ENCODE assay signal across 8 mouse cellular contexts in genomic region chr12:103064944-103065343, GRCm38 (mm10).
A peak's percentile ranks its signal among the peaks of the same experiment; 100 is the strongest.
DNase-seq lines count a peak whose midpoint lies in the region; ATAC-seq lines count a peak whose summit lies in the region.

No protein-coding gene starts in this region.

- ATAC-seq in frontal cortex, adult (ENCODE audit: low TSS enrichment), result peak; percentile 73
- ATAC-seq in granulocyte monocyte progenitor cell, adult 5-6 weeks (replicated peaks; ENCODE audit: poor library complexity, severe bottlenecking), result peak; percentile 97
- peak; percentile 51; the same call in 1 of the 2 replicates for ATAC-seq in limb, embryonic 11.5 days (ENCODE audit: insufficient number of reproducible peaks, low FRiP score, low TSS enrichment, low read depth)

- H3K9me3 ChIP-seq in limb, embryonic 11.5 days (ENCODE audit: control insufficient read depth, low read length), result no peaks in the 10 kb centered on the region

- no peaks in the 10 kb centered on the region for H3K36me3 ChIP-seq in limb, embryonic 11.5 days (ENCODE audit: control insufficient read depth, insufficient read depth, low read length)

- no peaks in the 10 kb centered on the region for H3K27me3 ChIP-seq in limb, embryonic 11.5 days (ENCODE audit: control insufficient read depth, insufficient read depth, low read length)

- no peak overlapping the region for H3K27ac ChIP-seq in limb, embryonic 11.5 days (replicated peaks; ENCODE audit: low read depth, low read length)

- H3K9ac ChIP-seq in limb, embryonic 11.5 days (ENCODE audit: low read length), result no peak overlapping the region

- no peaks in the 10 kb centered on the region for H3K4me1 ChIP-seq in limb, embryonic 11.5 days (ENCODE audit: control insufficient read depth, insufficient read depth, low read length)

- 11% methylated on average over 3 of the region's 3 CpGs for WGBS in limb, embryonic 11.5 days

- H3K4me3 ChIP-seq in limb, embryonic 11.5 days (ENCODE audit: low read depth, low read length), result no peak overlapping the region

- no peak for DNase-seq in frontal cortex, postnatal 25 days (ENCODE audit: low spot score in 2 of 2)
- DNase-seq in B cell, adult 2 months, result peak; percentile 11 to 19
- DNase-seq in c-Kit-positive CD71-positive TER-119-positive erythroid progenitor cells, embryonic 14.5 days (ENCODE audit: low spot score), result peak; percentile 14
- DNase-seq in limb, embryonic 11.5 days (ENCODE audit: low spot score), result no peak
- DNase-seq in retina, postnatal 1 day, result peak; percentile 71
- no peak for DNase-seq in right cerebral cortex, postnatal 4 days

- no peak overlapping the region for H3K4me2 ChIP-seq in limb, embryonic 11.5 days (ENCODE audit: low read depth, severe bottlenecking)

Comparison
In these comparisons a context has a peak if more than half of its experiments do, and no peak if none do; other contexts are left out.
1. DNase-seq: peak in B cell, adult 2 months (2 of 2), c-Kit-positive CD71-positive TER-119-positive erythroid progenitor cells, embryonic 14.5 days (single experiment) and retina, postnatal 1 day (single experiment); none in frontal cortex, postnatal 25 days (0 of 2), limb, embryonic 11.5 days (single experiment) and right cerebral cortex, postnatal 4 days (single experiment).
2. Peak in every context shown above with its lines, with median percentiles within 50 percentile points of each other: ATAC-seq.